Mouse (Mus musculus) intestine, embryonic 16.5 days (tissue): ENCODE measurements at regions not wholly inside any gene's neighbourhood (a gene's known extent, or its start where the extent isn't known, plus 50 kb on each side); places are given as distances from the start of the nearest gene placed in this dataset.

Source experiments
- ATAC-seq: fragments of 200-750 bp; cut with Nextera tagmentation; 2 replicates; pipeline ENCODE4 v1.8.0; 2017; ENCODE audit warnings: moderate TSS enrichment, moderate library complexity
- H3K27ac ChIP-seq: fragments of 300-500 bp; sonication (generic); 2 replicates; pipeline ENCODE4 v1.5.1; 2014; ENCODE audit warnings: mild to moderate bottlenecking, low read length
- H3K27me3 ChIP-seq: fragments of 300-500 bp; sonication (generic); replicated peaks from 2 replicates; pipeline ENCODE4 v1.6.1; 2014; ENCODE audit warnings: low read length, control low read depth, mixed read lengths; ENCODE audit not compliant: control insufficient read depth, insufficient read depth
- H3K36me3 ChIP-seq: fragments of 300-500 bp; sonication (generic); 2 replicates; pipeline ENCODE4 v1.6.1; 2014; ENCODE audit warnings: low read length, control low read depth; ENCODE audit not compliant: control insufficient read depth, insufficient read depth
- H3K4me1 ChIP-seq: fragments of 300-500 bp; sonication (generic); 2 replicates; pipeline ENCODE4 v1.6.1; 2014; ENCODE audit warnings: low read length, control low read depth, mixed read lengths; ENCODE audit not compliant: control insufficient read depth, insufficient read depth
- H3K4me2 ChIP-seq: fragments of 300-500 bp; sonication (generic); 2 replicates; pipeline ENCODE4 v1.6.1; 2014; ENCODE audit warnings: low read depth, low read length, control low read depth
- H3K4me3 ChIP-seq: fragments of 300-500 bp; sonication (generic); 2 replicates; pipeline ENCODE4 v1.5.1; 2014; ENCODE audit warnings: mild to moderate bottlenecking, low read length
- H3K9ac ChIP-seq: fragments of 300-500 bp; sonication (generic); 2 replicates; pipeline ENCODE4 v1.6.1; 2014; ENCODE audit warnings: low read depth, low read length
- H3K9me3 ChIP-seq: fragments of 300-500 bp; sonication (generic); 2 replicates; pipeline ENCODE4 v1.6.1; 2016; ENCODE audit warnings: low read length, control low read depth; ENCODE audit not compliant: control insufficient read depth
- WGBS: fragments of 180-500 bp; shearing (Covaris S2); extraction: QIAGEN DNeasy Blood & Tissue Kit; methylation state at CpG from one replicate; pipeline ENCODE4 v1.1.7; 2014; 5-methylcytosine and 5-hydroxymethylcytosine counted together

GRCm38 (mm10) chr17:14516097-14516496, 177.9 kb downstream of the Thbs2 start:
- H3K36me3 ChIP-seq, result no peaks in the 10 kb centered on the region
- peak; percentile 46; the same call in 1 of the 2 replicates for ATAC-seq
- H3K4me2 ChIP-seq, result no peak overlapping the region
- H3K4me1 ChIP-seq, result no peaks in the 10 kb centered on the region
- no peak overlapping the region for H3K4me3 ChIP-seq
- WGBS, result 26% methylated on average over 8 of the region's 8 CpGs
- H3K27me3 ChIP-seq, result no peaks in the 10 kb centered on the region
- no peaks in the 10 kb centered on the region for H3K9me3 ChIP-seq
- H3K9ac ChIP-seq, result no peak overlapping the region
- no peak overlapping the region for H3K27ac ChIP-seq

GRCm38 (mm10) chr17:14513454-14513853, 180.6 kb downstream of the Thbs2 start:
- ATAC-seq, result no peak
- no peak overlapping the region for H3K27ac ChIP-seq

GRCm38 (mm10) chr17:14510486-14510885, 183.5 kb downstream of the Thbs2 start:
- Histone ChIP-seq H3K36me3 (no peaks in the 10 kb centered on the region), H3K4me1 (no peaks in the 10 kb centered on the region), H3K4me2 (no peak overlapping the region), H3K9me3 (no peaks in the 10 kb centered on the region), H3K4me3 (no peak overlapping the region), H3K27me3 (no peaks in the 10 kb centered on the region), H3K27ac (no peak overlapping the region), H3K9ac (no peak overlapping the region)
- WGBS, result 34% methylated on average over 6 of the region's 6 CpGs
- ATAC-seq, result peak; percentile 59; the same call in 1 of the 2 replicates

More at GRCm38 (mm10) chr17:14513454-14513853, 180.6 kb downstream of the Thbs2 start:
- Histone ChIP-seq H3K9ac (no peak overlapping the region), H3K4me2 (no peak overlapping the region), H3K4me1 (no peaks in the 10 kb centered on the region), H3K27me3 (no peaks in the 10 kb centered on the region), H3K36me3 (no peaks in the 10 kb centered on the region), H3K9me3 (no peaks in the 10 kb centered on the region), H3K4me3 (no peak overlapping the region)
- 74% methylated on average over 4 of the region's 4 CpGs for WGBS

- no peak overlapping the region for H3K4me2 ChIP-seq
- WGBS, result 91% methylated on average over 3 of the region's 3 CpGs
- H3K27ac ChIP-seq, result no peak overlapping the region
- ATAC-seq, result no peak
- H3K4me3 ChIP-seq, result no peak overlapping the region
- no peaks in the 10 kb centered on the region for H3K9me3 ChIP-seq
- no peaks in the 10 kb centered on the region for H3K4me1 ChIP-seq
- H3K36me3 ChIP-seq, result no peaks in the 10 kb centered on the region
- H3K27me3 ChIP-seq, result no peaks in the 10 kb centered on the region
- H3K9ac ChIP-seq, result no peak overlapping the region
These were observed 186.9 kb downstream of the Thbs2 start for GRCm38 (mm10) chr17:14507111-14507510.

GRCm38 (mm10) chr17:14506123-14506522, 187.9 kb downstream of the Thbs2 start:
- no peak for ATAC-seq
- H3K9me3 ChIP-seq, result no peaks in the 10 kb centered on the region
- no peaks in the 10 kb centered on the region for H3K36me3 ChIP-seq
- H3K4me1 ChIP-seq, result no peaks in the 10 kb centered on the region
- H3K4me3 ChIP-seq, result no peak overlapping the region
- no peaks in the 10 kb centered on the region for H3K27me3 ChIP-seq
- no peak overlapping the region for H3K27ac ChIP-seq
- no peak overlapping the region for H3K9ac ChIP-seq
- H3K4me2 ChIP-seq, result no peak overlapping the region

GRCm38 (mm10) chr17:14505415-14505814, 188.6 kb downstream of the Thbs2 start:
- 62% methylated on average over 4 of the region's 4 CpGs for WGBS
- ATAC-seq, result peak; percentile 28; the same call in 1 of the 2 replicates
- no peaks in the 10 kb centered on the region for H3K27me3 ChIP-seq
- H3K4me1 ChIP-seq, result no peaks in the 10 kb centered on the region
- H3K9ac ChIP-seq, result no peak overlapping the region
- H3K36me3 ChIP-seq, result no peaks in the 10 kb centered on the region
- no peak overlapping the region for H3K4me2 ChIP-seq
- H3K9me3 ChIP-seq, result no peaks in the 10 kb centered on the region
- no peak overlapping the region for H3K4me3 ChIP-seq
- no peak overlapping the region for H3K27ac ChIP-seq

GRCm38 (mm10) chr17:14503670-14504069, 190.4 kb downstream of the Thbs2 start:
- no peak overlapping the region for H3K27ac ChIP-seq
- no peaks in the 10 kb centered on the region for H3K27me3 ChIP-seq
- WGBS, result 64% methylated on average over 1 of the region's 1 CpGs
- ATAC-seq, result no peak
- H3K4me1 ChIP-seq, result no peaks in the 10 kb centered on the region
- H3K9me3 ChIP-seq, result no peaks in the 10 kb centered on the region
- no peak overlapping the region for H3K9ac ChIP-seq
- H3K4me3 ChIP-seq, result no peak overlapping the region
- no peak overlapping the region for H3K4me2 ChIP-seq
- no peaks in the 10 kb centered on the region for H3K36me3 ChIP-seq

GRCm38 (mm10) chr17:14501341-14501740, 192.7 kb downstream of the Thbs2 start:
- ATAC-seq, result no peak
- no peak overlapping the region for H3K27ac ChIP-seq
- H3K4me2 ChIP-seq, result no peak overlapping the region

GRCm38 (mm10) chr17:14497086-14497485, 196.9 kb downstream of the Thbs2 start:
- 48% methylated on average over 15 of the region's 15 CpGs for WGBS
- no peak overlapping the region for H3K4me2 ChIP-seq
- ATAC-seq, result no peak

More at GRCm38 (mm10) chr17:14501341-14501740, 192.7 kb downstream of the Thbs2 start:
- no peak overlapping the region for H3K4me3 ChIP-seq
- H3K9me3 ChIP-seq, result no peaks in the 10 kb centered on the region
- no peak overlapping the region for H3K9ac ChIP-seq
- no peaks in the 10 kb centered on the region for H3K27me3 ChIP-seq
- no peaks in the 10 kb centered on the region for H3K36me3 ChIP-seq
- WGBS, result 70% methylated on average over 2 of the region's 2 CpGs
- H3K4me1 ChIP-seq, result no peaks in the 10 kb centered on the region

GRCm38 (mm10) chr17:14493751-14494320, 200.2 kb downstream of the Thbs2 start:
- H3K36me3 ChIP-seq, result no peaks in the 10 kb centered on the region
- no peaks in the 10 kb centered on the region; the same call in 1 of the 2 replicates for H3K27me3 ChIP-seq
- no peak overlapping the region for H3K9ac ChIP-seq
- 67% methylated on average over 8 of the region's 8 CpGs for WGBS
- no peak overlapping the region for H3K4me3 ChIP-seq
- H3K4me1 ChIP-seq, result no peaks in the 10 kb centered on the region
- no peaks in the 10 kb centered on the region for H3K9me3 ChIP-seq
- no peak for ATAC-seq
- H3K4me2 ChIP-seq, result no peak overlapping the region
- no peak overlapping the region for H3K27ac ChIP-seq

More at GRCm38 (mm10) chr17:14497086-14497485, 196.9 kb downstream of the Thbs2 start:
- Histone ChIP-seq H3K27me3 (no peaks in the 10 kb centered on the region; the same call in 1 of the 2 replicates), H3K27ac (no peak overlapping the region), H3K4me3 (no peak overlapping the region), H3K9me3 (no peaks in the 10 kb centered on the region), H3K4me1 (no peaks in the 10 kb centered on the region), H3K36me3 (no peaks in the 10 kb centered on the region), H3K9ac (no peak overlapping the region)
